Mouse (Mus musculus) heart, postnatal 0 days (tissue): ENCODE results near the gene Wdr61.

ENCODE experiments used
- CTCF ChIP-seq: IDR thresholded peaks from 2 replicates; pipeline ENCODE4 v1.5.1; 2016; ENCODE audit warnings: antibody characterized with exemption, control low read depth, low read depth
- EP300 ChIP-seq: IDR thresholded peaks from 2 replicates; pipeline ENCODE4 v1.6.1; 2016; ENCODE audit warnings: antibody characterized with exemption, low read depth

GRCm38 (mm10) chr9:54668455-54668854, 65.9 kb downstream of the Wdr61 start:
- TF ChIP-seq CTCF (no peak), EP300 (no peak)
